21 mouse cellular contexts compared by ENCODE assay signal in genomic region chr2:166597763-166598162, GRCm38 (mm10).
DNase-seq lines count a peak whose midpoint lies in the region; ATAC-seq lines count a peak whose summit lies in the region.
"Had no signal": no experiment of that assay in that cellular context is flagged by ENCODE, and none has a peak within 500 bp of the region (broad histone marks: within the 10 kb centered on the region; RNA-seq: fewer than 3 reads in every experiment).

No protein-coding gene starts in this region.

- H3K4me3 ChIP-seq in hindbrain, embryonic 10.5 days: no peak overlapping the region
- no peak overlapping the region for H3K4me3 ChIP-seq in hindbrain, embryonic 14.5 days (replicated peaks; ENCODE audit: low read length)
- no peak overlapping the region for H3K4me3 ChIP-seq in limb, embryonic 10.5 days
- H3K4me3 ChIP-seq: embryonic facial prominence, embryonic 10.5 days; forebrain, embryonic 13.5 days; layer of hippocampus, adult 2 months; midbrain, embryonic 15.5 days had no signal

- WGBS in hindbrain, embryonic 10.5 days: 82% methylated on average over 6 of the region's 6 CpGs
- WGBS in hindbrain, embryonic 14.5 days: 84% methylated on average over 6 of the region's 6 CpGs
- 85% methylated on average over 6 of the region's 6 CpGs for WGBS in limb, embryonic 10.5 days

- H3K36me3 ChIP-seq in hindbrain, embryonic 10.5 days: peaks cover 94% of the 10 kb centered on the region
- H3K36me3 ChIP-seq in hindbrain, embryonic 14.5 days (replicated peaks; ENCODE audit: control insufficient read depth, insufficient read depth): peaks cover 8% of the 10 kb centered on the region
- H3K36me3 ChIP-seq in limb, embryonic 10.5 days: peaks cover 47% of the 10 kb centered on the region
- H3K36me3 ChIP-seq: midbrain, embryonic 15.5 days had no signal

- no peak for ATAC-seq in hindbrain, embryonic 14.5 days (ENCODE audit: low FRiP score)
- ATAC-seq: CD4-positive, CD25-positive, alpha-beta regulatory T cell, adult 4 months; forebrain, embryonic 13.5 days; hindbrain, postnatal 0 days; intestine, embryonic 16.5 days; midbrain, embryonic 15.5 days had no signal

- DNase-seq in adrenal gland, postnatal 14 days: peak; percentile 64
- DNase-seq in adrenal gland, postnatal 4 days (ENCODE audit: low spot score in 2 of 2): no peak
- no peak for DNase-seq in hindbrain, embryonic 10.5 days (ENCODE audit: low spot score)
- DNase-seq in hindbrain, embryonic 14.5 days (ENCODE audit: low spot score): no peak
- no peak for DNase-seq in limb, embryonic 10.5 days (ENCODE audit: low spot score)
- DNase-seq in skeletal muscle tissue, adult 2 months (ENCODE audit: low read depth, low spot score): peak; percentile 88
- DNase-seq in heart, adult 18-20 months: no peak
- DNase-seq: cerebellum, adult 11 months; cerebellum, adult 9-11 months; kidney, postnatal 25 days; lung, embryonic 14.5 days; right cerebral cortex, postnatal 14 days; spleen, adult 18-20 months had no signal

- H3K27me3 ChIP-seq in hindbrain, embryonic 10.5 days (ENCODE audit: insufficient read depth, poor library complexity, severe bottlenecking): no peaks in the 10 kb centered on the region
- no peaks in the 10 kb centered on the region for H3K27me3 ChIP-seq in hindbrain, embryonic 14.5 days (ENCODE audit: control insufficient read depth, insufficient read depth, low read length)
- no peaks in the 10 kb centered on the region for H3K27me3 ChIP-seq in limb, embryonic 10.5 days (ENCODE audit: low read depth, poor library complexity, severe bottlenecking)
- H3K27me3 ChIP-seq: forebrain, embryonic 13.5 days; midbrain, embryonic 15.5 days had no signal

- H3K9me3 ChIP-seq in hindbrain, embryonic 10.5 days: no peaks in the 10 kb centered on the region
- no peaks in the 10 kb centered on the region for H3K9me3 ChIP-seq in hindbrain, embryonic 14.5 days (ENCODE audit: control insufficient read depth, low read length)
- no peaks in the 10 kb centered on the region for H3K9me3 ChIP-seq in limb, embryonic 10.5 days (replicated peaks)
- H3K9me3 ChIP-seq: embryonic facial prominence, embryonic 10.5 days; forebrain, embryonic 13.5 days; midbrain, embryonic 15.5 days had no signal

- H3K9ac ChIP-seq in hindbrain, embryonic 14.5 days: no peak overlapping the region
- H3K9ac ChIP-seq: forebrain, embryonic 13.5 days; liver, embryonic 14.5 days; lung, embryonic 14.5 days; midbrain, embryonic 15.5 days had no signal

- no peak overlapping the region for H3K4me2 ChIP-seq in hindbrain, embryonic 14.5 days (replicated peaks)
- H3K4me2 ChIP-seq: forebrain, embryonic 13.5 days; lung, embryonic 14.5 days; midbrain, embryonic 15.5 days had no signal

- peaks cover 18% of the 10 kb centered on the region for H3K4me1 ChIP-seq in hindbrain, embryonic 10.5 days (replicated peaks)
- H3K4me1 ChIP-seq in hindbrain, embryonic 14.5 days (replicated peaks; ENCODE audit: control insufficient read depth, insufficient read depth, low read length): no peaks in the 10 kb centered on the region
- H3K4me1 ChIP-seq in limb, embryonic 10.5 days: peaks cover 21% of the 10 kb centered on the region
- H3K4me1 ChIP-seq: midbrain, embryonic 15.5 days had no signal

- H3K27ac ChIP-seq in hindbrain, embryonic 10.5 days: peak overlapping the region; percentile 37; the same call in 1 of the 2 replicates
- no peak overlapping the region for H3K27ac ChIP-seq in hindbrain, embryonic 14.5 days
- H3K27ac ChIP-seq in limb, embryonic 10.5 days: peak overlapping the region; percentile 6; the same call in 1 of the 2 replicates
- H3K27ac ChIP-seq: embryonic facial prominence, embryonic 10.5 days; forebrain, embryonic 13.5 days; hindbrain, postnatal 0 days; layer of hippocampus, adult 2 months; liver, embryonic 14.5 days; midbrain, embryonic 15.5 days had no signal

Comparison
In these comparisons a context has a peak if more than half of its experiments do, and no peak if none do; other contexts are left out.
1. DNase-seq: peak in adrenal gland, postnatal 14 days (single experiment) and skeletal muscle tissue, adult 2 months (single experiment); none in adrenal gland, postnatal 4 days (0 of 2), hindbrain, embryonic 10.5 days (single experiment), hindbrain, embryonic 14.5 days (single experiment), limb, embryonic 10.5 days (single experiment) and heart, adult 18-20 months (0 of 2).